Mouse (Mus musculus) myocyte (in vitro differentiated cells): ENCODE data around the gene Rabggtb.

Source experiments
- CEBPB ChIP-seq: IDR thresholded peaks from 2 replicates; pipeline ENCODE4 v1.6.1; 2011; ENCODE audit warnings: mild to moderate bottlenecking, moderate library complexity; ENCODE audit not compliant: poor library complexity, insufficient read depth, severe bottlenecking
- E2F4 ChIP-seq: IDR thresholded peaks from one replicate; pipeline ENCODE4 v1.6.1; 2011; ENCODE audit warnings: mild to moderate bottlenecking, control low read depth, moderate library complexity; ENCODE audit not compliant: insufficient read depth
- MAX ChIP-seq: IDR thresholded peaks from one replicate; pipeline ENCODE4 v1.6.1; 2011; ENCODE audit warnings: low read depth, mild to moderate bottlenecking, control low read depth
- MYOG ChIP-seq, 3 experiments: IDR thresholded peaks; one replicate each; pipeline ENCODE4 v1.6.1; 2011; ENCODE audit warnings: control low read depth in 2 of 3, low read depth in 2 of 3, mild to moderate bottlenecking in 2 of 3; ENCODE audit not compliant: insufficient read length in 2 of 3, control insufficient read depth in 1 of 3, insufficient read depth in 1 of 3
- POLR2A ChIP-seq: IDR thresholded peaks from one replicate; pipeline ENCODE4 v1.6.1; 2011; ENCODE audit warnings: low read depth, mild to moderate bottlenecking, control low read depth, moderate library complexity; ENCODE audit not compliant: insufficient read length
- TCF12 ChIP-seq: IDR thresholded peaks from one replicate; pipeline ENCODE4 v1.6.1; 2011; ENCODE audit warnings: mild to moderate bottlenecking, control low read depth; ENCODE audit not compliant: poor library complexity, insufficient read depth, severe bottlenecking

DNA sequence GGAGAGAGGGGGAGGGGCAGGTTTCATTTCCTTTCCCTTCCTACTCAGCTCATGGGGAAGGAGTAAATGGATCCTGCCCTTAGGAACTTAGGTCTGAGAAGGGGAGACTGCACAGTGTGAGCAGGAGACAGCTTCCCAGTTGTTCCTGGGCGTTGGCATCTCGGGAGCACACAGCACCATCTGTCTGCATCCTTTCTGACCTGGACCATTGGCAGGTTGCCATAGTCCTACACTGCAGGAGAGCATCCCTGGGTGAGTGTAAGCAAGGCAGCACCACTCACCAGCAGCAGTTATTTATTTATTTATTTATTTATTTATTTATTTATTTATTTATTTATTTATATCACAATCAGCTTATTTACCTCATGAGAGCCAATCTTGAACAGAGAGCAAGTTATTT lies 48.1 kb upstream of the Rabggtb start:
- no peak for TF ChIP-seq POLR2A
- TF ChIP-seq E2F4: no peak
- TF ChIP-seq CEBPB: no peak
- TF ChIP-seq TCF12: no peak
- TF ChIP-seq MAX: no peak
- TF ChIP-seq MYOG (IDR thresholded peaks at IDR 0.05; ENCODE audit: control insufficient read depth in 1 of 3, insufficient read depth in 1 of 3, insufficient read length in 2 of 3, low read depth in 2 of 3): no peak
